Mouse (Mus musculus): ENCODE measurements at regions not wholly inside any gene's neighbourhood (a gene's known extent, or its start where the extent isn't known, plus 50 kb on each side); places are given as distances from the start of the nearest gene placed in this dataset.
"Not testable (repeated sequence)": the region's sequence is repeated elsewhere in the genome, so short reads cannot be mapped to it uniquely, and the experiment has no call there.

- DNase-seq; intact Hi-C loops (cut with DNase I): not testable (repeated sequence)
Observed at GRCm38 (mm10) chr17:74138517-74138916, 90.8 kb upstream of the Srd5a2 start.

- intact Hi-C loops (cut with DNase I) = no loop called here
- peak in 1 of 2 experiments; percentile 4 for DNase-seq
Observed at GRCm38 (mm10) chr17:74134976-74135375, 87.3 kb upstream of the Srd5a2 start.

- intact Hi-C loops (cut with DNase I) = no loop called here
- DNase-seq = no peak
Observed at GRCm38 (mm10) chr17:74131534-74131933, 83.8 kb upstream of the Srd5a2 start.

- intact Hi-C loops (cut with DNase I) = no loop called here
- no peak for DNase-seq
Observed at GRCm38 (mm10) chr17:74122944-74123343, 75.2 kb upstream of the Srd5a2 start.

GRCm38 (mm10) chr17:74120969-74121368 lies 73.3 kb upstream of the Srd5a2 start:
- no peak for DNase-seq
- intact Hi-C loops (cut with DNase I) = no loop called here

Data from heart, postnatal 36 days (tissue).